Mouse (Mus musculus) embryonic facial prominence, embryonic 14.5 days (tissue): Measurements from ENCODE around the gene Zfp3. TPM values are rescaled to one million over a fixed set of nuclear protein-coding genes. Genes with fewer than 3 reads are reported as not detected.
"Not testable (repeated sequence)": the region's sequence is repeated elsewhere in the genome, so short reads cannot be mapped to it uniquely, and the experiment has no call there.

Source experiments
- ATAC-seq: fragments of 200-750 bp; cut with Nextera tagmentation; 2 replicates; pipeline ENCODE4 v1.8.0; 2017; ENCODE audit warnings: low read depth, moderate number of reproducible peaks, moderate TSS enrichment
- DNase-seq: peaks from one replicate; pipeline ENCODE4 v3.0.0-alpha.2; 2015; ENCODE audit warnings: low spot score
- H3K27ac ChIP-seq: fragments of 300-500 bp; sonication (generic); replicated peaks from 2 replicates; pipeline ENCODE4 v1.5.1; 2014; ENCODE audit warnings: low read depth, mild to moderate bottlenecking, low read length, moderate library complexity
- H3K27me3 ChIP-seq: fragments of 300-500 bp; sonication (generic); replicated peaks from 2 replicates; pipeline ENCODE4 v1.6.1; 2014; ENCODE audit warnings: low read length; ENCODE audit not compliant: control insufficient read depth, insufficient read depth
- H3K36me3 ChIP-seq: fragments of 300-500 bp; sonication (generic); 2 replicates; pipeline ENCODE4 v1.6.1; 2014; ENCODE audit warnings: low read length, mixed read lengths; ENCODE audit not compliant: control insufficient read depth, insufficient read depth
- H3K4me1 ChIP-seq: fragments of 300-500 bp; sonication (generic); 2 replicates; pipeline ENCODE4 v1.6.1; 2014; ENCODE audit warnings: antibody characterized with exemption, low read length; ENCODE audit not compliant: control insufficient read depth, insufficient read depth
- H3K4me2 ChIP-seq: fragments of 300-500 bp; sonication (generic); 2 replicates; pipeline ENCODE4 v1.6.1; 2014; ENCODE audit warnings: low read depth, mild to moderate bottlenecking, low read length, moderate library complexity, mixed read lengths
- H3K4me3 ChIP-seq: fragments of 300-500 bp; sonication (generic); 2 replicates; pipeline ENCODE4 v1.5.1; 2014; ENCODE audit warnings: low read depth, mild to moderate bottlenecking, low read length
- H3K9ac ChIP-seq: fragments of 300-500 bp; sonication (generic); 2 replicates; pipeline ENCODE4 v1.6.1; 2014; ENCODE audit warnings: low read depth, mild to moderate bottlenecking, low read length, moderate library complexity, mixed read lengths
- H3K9me3 ChIP-seq: fragments of 300-500 bp; sonication (generic); 2 replicates; pipeline ENCODE4 v1.6.1; 2016; ENCODE audit warnings: low read length; ENCODE audit not compliant: control insufficient read depth
- WGBS: fragments of 180-500 bp; shearing (Covaris S2); extraction: QIAGEN DNeasy Blood & Tissue Kit; methylation state at CpG from one replicate; pipeline ENCODE4 v1.1.7; 2014; 5-methylcytosine and 5-hydroxymethylcytosine counted together
- polyA plus RNA-seq: library from polyadenylated mRNA; unstranded; fragments of >200 nt; fragmentation: Nextera tagmentation; extraction: Ambion mirVana; gene quantifications from 2 replicates; pipeline ENCODE4 v1.2.1, GENCODE M21; 2014

The Zfp3 gene
- polyA plus RNA-seq, 1 experiment from 2014 or later: 7.0 TPM

DNA sequence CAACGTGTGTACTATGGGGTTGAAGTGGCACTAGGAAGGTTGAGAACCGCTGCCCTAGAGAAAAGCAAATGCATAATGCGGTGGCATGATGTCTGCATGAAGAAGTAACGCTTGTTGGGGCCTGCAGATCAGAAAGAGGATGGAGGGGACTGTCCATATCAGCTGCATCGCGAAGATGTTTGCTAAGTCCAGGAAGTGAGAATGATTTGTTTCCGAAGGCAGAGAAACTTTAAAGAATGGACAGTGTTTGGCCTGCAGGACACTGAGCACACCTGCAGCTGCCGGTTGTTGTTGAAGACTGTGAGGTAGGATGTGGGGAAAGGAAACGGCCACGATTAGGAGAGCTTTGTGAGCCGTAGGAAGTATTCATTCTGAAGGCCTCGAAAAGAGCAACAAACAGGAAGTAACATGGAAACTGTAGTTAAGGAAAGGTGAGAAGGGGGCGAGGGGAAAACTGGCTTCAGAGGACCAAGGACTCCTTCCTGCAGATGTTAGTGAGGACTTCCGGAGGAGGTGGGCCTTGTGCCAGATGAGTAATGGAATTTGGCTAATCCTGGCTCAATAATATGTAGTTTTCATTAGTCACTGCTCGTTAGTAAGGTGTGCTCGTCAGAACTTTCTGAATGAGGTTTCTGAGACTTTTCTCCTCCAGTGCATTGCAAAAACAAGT, 1.9 kb downstream of the Zfp3 start:
- Histone ChIP-seq H3K9ac (no peak overlapping the region), H3K27ac (no peak overlapping the region), H3K27me3 (no peaks in the 10 kb centered on the region), H3K4me2 (no peak overlapping the region), H3K4me1 (no peaks in the 10 kb centered on the region), H3K4me3 (no peak overlapping the region), H3K9me3 (no peaks in the 10 kb centered on the region), H3K36me3 (0 out of 2 replicates have a peak, but pooled peaks cover 7% of the 10 kb centered on the region)
- DNase-seq: peak; percentile 21
- WGBS: 76% methylated on average over 16 of the region's 16 CpGs
- ATAC-seq: no peak

DNA sequence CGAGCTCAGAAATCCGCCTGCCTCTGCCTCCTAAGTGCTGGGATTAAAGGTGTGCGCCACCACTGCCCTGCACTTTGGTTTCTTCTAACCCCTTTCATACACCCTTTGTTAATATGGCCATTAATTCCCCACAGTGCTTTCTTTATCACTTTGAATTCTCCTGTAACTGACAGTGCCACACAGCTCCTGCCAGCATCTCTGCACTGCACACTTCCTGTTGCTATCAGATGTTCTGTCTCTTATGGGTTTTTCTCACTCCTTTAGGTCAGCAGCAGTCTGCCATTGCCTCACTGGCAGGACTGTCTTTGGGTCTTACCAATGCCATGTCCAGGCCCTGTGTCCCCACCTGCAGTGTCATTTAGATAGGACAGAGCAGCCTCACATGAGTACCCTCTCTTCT, 6.8 kb downstream of the Zfp3 start:
- H3K9me3 ChIP-seq: no peaks in the 10 kb centered on the region
- no peak overlapping the region for H3K4me3 ChIP-seq
- no peaks in the 10 kb centered on the region for H3K27me3 ChIP-seq
- H3K4me2 ChIP-seq: no peak overlapping the region
- peaks cover 27% of the 10 kb centered on the region for H3K36me3 ChIP-seq
- ATAC-seq: no peak
- no peak overlapping the region for H3K9ac ChIP-seq
- WGBS: 88% methylated on average over 3 of the region's 3 CpGs
- no peak overlapping the region for H3K27ac ChIP-seq
- DNase-seq: no peak
- H3K4me1 ChIP-seq: no peaks in the 10 kb centered on the region

DNA sequence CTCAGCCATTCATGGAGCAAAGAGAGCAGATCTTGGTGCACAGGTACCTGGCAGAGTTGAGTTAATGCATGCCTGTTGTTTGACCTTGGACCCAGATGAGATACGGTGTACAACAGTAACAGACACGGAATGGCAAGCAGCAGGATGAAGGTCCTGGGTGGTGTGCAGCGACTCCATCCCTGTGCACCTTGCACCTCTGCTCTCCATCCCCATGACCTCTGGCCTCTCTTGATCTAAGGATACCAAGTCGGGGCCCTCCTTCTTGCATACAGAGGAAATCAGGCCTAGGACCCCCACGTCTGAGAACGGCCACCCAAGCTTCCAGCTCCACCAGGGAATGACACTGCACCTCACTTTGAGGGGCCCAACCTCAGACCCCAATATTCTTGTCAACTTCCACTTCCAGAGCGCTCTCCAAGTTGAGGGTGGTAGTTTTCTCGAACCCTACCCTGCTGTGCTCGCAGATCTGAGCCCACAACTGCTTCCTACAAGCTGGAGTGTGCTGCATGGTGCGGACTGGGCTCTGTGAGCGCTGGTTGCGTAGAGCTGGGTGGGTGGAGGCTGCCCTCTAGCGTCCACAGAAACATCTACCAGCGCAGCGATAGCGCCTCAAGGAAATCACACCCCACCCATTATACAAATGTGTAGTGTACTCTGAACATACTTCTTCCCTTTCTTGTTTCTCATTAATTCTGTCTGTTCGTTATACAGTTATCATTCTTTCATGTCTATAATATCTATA, 13.0 kb downstream of the Zfp3 start:
- Histone ChIP-seq H3K9me3 (no peaks in the 10 kb centered on the region), H3K27me3 (no peaks in the 10 kb centered on the region), H3K27ac (no peak overlapping the region), H3K4me2 (no peak overlapping the region), H3K4me1 (no peaks in the 10 kb centered on the region), H3K36me3 (peaks cover 14% of the 10 kb centered on the region), H3K4me3 (no peak overlapping the region), H3K9ac (no peak overlapping the region)
- ATAC-seq: peak; percentile 78
- 28% methylated on average over 17 of the region's 17 CpGs for WGBS
- DNase-seq: peak; percentile 84

DNA sequence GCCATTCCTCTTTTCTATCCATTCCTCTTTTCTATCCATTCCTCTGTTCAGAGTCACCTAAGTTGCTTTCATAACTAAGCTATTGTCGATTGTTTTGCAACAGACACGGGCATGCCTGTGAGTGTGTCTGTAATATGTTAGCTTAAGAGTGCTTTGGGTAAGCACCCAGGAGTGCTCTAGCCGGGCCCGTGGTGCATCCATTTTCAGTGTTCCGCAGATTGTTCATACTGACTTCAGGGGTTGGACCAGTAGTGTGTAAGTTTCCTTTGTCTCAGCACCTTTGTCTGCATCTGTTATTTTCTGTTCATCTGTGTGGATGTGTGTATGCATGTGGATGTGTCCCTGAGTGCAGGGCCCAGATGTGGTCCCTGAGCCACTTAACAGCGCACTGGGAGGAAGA, 13.6 kb downstream of the Zfp3 start:
- 65% methylated on average over 6 of the region's 6 CpGs for WGBS
- H3K4me3 ChIP-seq: no peak overlapping the region
- H3K36me3 ChIP-seq: peaks cover 7% of the 10 kb centered on the region; the same call in 1 of the 2 replicates
- DNase-seq (no peak), ATAC-seq (no peak)
- H3K9me3 ChIP-seq: no peaks in the 10 kb centered on the region
- H3K4me2 ChIP-seq: no peak overlapping the region
- no peak overlapping the region for H3K27ac ChIP-seq
- no peaks in the 10 kb centered on the region for H3K27me3 ChIP-seq
- H3K4me1 ChIP-seq: no peaks in the 10 kb centered on the region
- H3K9ac ChIP-seq: no peak overlapping the region

DNA sequence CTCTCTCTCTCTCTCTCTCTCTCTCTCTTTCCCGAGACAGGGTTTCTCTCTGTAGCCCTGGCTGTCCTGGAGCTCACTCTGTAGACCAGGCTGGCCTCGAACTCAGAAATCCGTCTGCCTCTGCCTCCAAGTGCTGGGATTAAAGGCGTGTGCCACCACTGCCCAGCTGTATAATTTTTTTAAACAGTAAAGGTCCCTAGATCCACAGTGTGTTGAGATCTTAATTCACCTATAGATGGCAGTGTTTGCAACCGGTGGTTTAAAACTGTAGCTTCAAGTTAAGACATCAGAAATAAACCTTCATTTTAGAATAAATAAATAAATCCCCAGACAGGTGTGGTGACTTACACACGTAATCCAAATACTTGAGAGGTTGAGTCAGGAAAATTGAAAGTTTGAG, 14.0 kb downstream of the Zfp3 start:
- 18% methylated on average over 6 of the region's 6 CpGs for WGBS
- not testable (repeated sequence) for H3K4me3 ChIP-seq, H3K36me3 ChIP-seq, H3K27me3 ChIP-seq, H3K27ac ChIP-seq, H3K4me1 ChIP-seq, H3K4me2 ChIP-seq, H3K9ac ChIP-seq, H3K9me3 ChIP-seq
- ATAC-seq: 0 out of 2 replicates have a peak, but pooled peaks have one; percentile 30
- peak; percentile 56 for DNase-seq

DNA sequence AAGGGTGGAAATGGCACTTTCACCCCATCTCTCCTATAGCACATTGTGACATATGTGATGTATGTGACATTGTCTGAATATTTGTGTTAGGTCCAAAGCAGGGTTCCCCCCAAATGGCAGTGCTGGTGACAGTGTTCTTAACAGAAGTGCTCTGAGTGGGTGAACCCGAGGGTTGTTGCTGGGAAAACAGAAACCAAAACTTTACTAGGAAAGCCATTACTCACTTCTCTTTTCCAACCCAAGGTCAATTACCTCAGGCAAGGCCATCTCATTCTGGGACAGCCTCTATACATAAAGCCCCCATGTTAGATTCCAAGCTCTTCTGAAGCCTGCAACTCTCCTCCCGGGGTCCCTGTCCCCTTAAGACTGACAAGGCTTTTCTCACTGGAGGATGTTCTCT, 21.9 kb downstream of the Zfp3 start:
- WGBS: 60% methylated on average over 2 of the region's 2 CpGs
- ATAC-seq (no peak), DNase-seq (no peak)
- no peak overlapping the region for H3K27ac ChIP-seq
- no peak overlapping the region for H3K4me2 ChIP-seq
- no peak overlapping the region for H3K4me3 ChIP-seq
- H3K36me3 ChIP-seq: no peaks in the 10 kb centered on the region
- no peaks in the 10 kb centered on the region for H3K27me3 ChIP-seq
- no peaks in the 10 kb centered on the region for H3K9me3 ChIP-seq
- no peaks in the 10 kb centered on the region for H3K4me1 ChIP-seq
- no peak overlapping the region for H3K9ac ChIP-seq

DNA sequence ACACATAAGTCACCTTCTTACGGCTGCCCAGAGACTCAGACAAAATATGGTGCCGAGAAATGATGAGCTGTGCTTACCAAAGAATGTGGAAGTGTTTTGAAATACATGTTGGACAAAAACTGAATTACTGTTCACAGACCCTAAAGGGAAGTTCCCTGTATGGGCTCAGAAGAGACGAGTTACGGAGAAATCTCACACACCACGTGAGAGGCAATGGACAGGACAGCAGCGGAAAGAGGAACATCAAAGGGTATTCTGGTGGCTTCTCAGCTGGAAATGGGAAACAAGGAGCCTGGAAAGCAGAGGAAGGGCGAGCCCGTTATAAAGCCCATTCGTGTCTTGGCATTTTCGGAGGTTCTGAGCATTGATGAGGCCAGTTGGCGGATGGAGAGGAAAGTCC, 23.0 kb downstream of the Zfp3 start:
- H3K4me1 ChIP-seq: no peaks in the 10 kb centered on the region
- H3K9me3 ChIP-seq: no peaks in the 10 kb centered on the region
- WGBS: 67% methylated on average over 11 of the region's 11 CpGs
- H3K4me2 ChIP-seq: no peak overlapping the region
- DNase-seq (no peak), ATAC-seq (no peak)
- no peak overlapping the region for H3K4me3 ChIP-seq
- no peak overlapping the region for H3K9ac ChIP-seq
- H3K27me3 ChIP-seq: no peaks in the 10 kb centered on the region
- no peaks in the 10 kb centered on the region for H3K36me3 ChIP-seq
- H3K27ac ChIP-seq: no peak overlapping the region

DNA sequence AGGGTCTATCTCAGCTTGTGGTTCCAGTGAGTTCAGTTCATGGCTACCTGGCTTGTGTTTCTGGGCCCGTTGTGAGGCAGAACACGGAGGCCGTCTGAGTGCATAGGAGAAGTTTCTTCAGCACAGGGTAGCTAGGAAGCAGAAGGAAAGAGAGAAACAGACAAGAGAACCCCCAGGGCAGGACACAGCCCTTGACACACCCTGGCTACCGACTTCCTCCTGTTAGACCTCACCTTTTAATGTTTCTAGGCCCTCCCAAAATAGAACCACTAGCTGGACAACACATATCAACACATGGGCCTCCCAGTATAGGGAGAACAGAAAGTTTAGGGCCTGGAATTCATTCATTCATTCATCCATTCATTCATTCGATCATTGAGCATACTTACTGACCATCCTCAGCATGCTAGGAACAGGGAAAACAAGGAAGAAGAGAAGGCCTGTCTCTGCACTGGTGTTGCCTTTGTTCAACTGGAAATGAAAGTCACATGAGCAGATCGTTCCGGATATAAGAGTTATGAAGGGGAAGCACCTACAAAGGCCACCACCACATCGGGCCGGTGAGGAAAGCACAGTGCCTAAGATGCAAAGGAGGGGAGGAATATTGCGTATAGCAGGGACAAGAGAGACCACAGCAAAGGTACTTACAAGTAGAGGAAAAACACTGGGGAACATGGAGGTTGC, 25.1 kb downstream of the Zfp3 start:
- DNase-seq: no peak
- ATAC-seq: no peak
- Histone ChIP-seq H3K4me1 (no peaks in the 10 kb centered on the region), H3K36me3 (no peaks in the 10 kb centered on the region), H3K4me2 (no peak overlapping the region), H3K9ac (no peak overlapping the region), H3K27me3 (no peaks in the 10 kb centered on the region), H3K9me3 (no peaks in the 10 kb centered on the region), H3K27ac (no peak overlapping the region), H3K4me3 (no peak overlapping the region)
- WGBS: 82% methylated on average over 10 of the region's 10 CpGs
